In the genomic region with DNA sequence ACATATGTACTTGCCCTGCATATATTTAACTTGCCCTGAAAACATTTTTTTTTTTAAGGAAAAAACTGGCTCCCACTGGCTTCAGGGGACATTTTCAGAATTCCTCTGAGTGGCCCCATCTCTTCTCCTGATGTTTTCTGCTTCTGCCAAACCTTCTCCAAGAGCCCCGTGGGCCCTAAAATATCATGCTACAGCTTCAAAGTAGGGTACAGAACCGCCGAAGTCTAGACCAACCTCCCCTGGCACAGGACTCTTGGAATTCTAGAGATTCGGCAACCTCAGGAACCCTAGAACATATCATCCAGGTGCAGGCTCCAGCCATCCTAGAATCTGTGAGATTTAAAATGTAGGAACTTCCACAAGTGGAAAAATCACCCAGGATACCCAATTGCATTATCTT, we compare ENCODE assay signal across 28 mouse cellular contexts. TPM values are rescaled to one million over a fixed set of nuclear protein-coding genes. Genes with fewer than 3 reads are reported as not detected.
DNase-seq lines count a peak whose midpoint lies in the region; ATAC-seq and TF ChIP-seq lines count a peak whose summit lies in the region.
"Had no signal": no experiment of that assay in that cellular context is flagged by ENCODE, and none has a peak within 500 bp of the region (broad histone marks: within the 10 kb centered on the region; RNA-seq: fewer than 3 reads in every experiment).

No protein-coding gene starts in this region.

- 0 out of 2 replicates have a peak overlapping the region, but pooled peaks have one; percentile 25 for H3K4me2 ChIP-seq in hindbrain, postnatal 0 days (ENCODE audit: low read depth, low read length)
- no peak overlapping the region for H3K4me2 ChIP-seq in hindbrain, embryonic 12.5 days (replicated peaks)
- no peak overlapping the region for H3K4me2 ChIP-seq in neural tube, embryonic 13.5 days
- no peak overlapping the region for H3K4me2 ChIP-seq in intestine, postnatal 0 days (replicated peaks; ENCODE audit: low read depth)
- H3K4me2 ChIP-seq: heart, embryonic 15.5 days; kidney, embryonic 15.5 days; limb, embryonic 12.5 days; liver, embryonic 15.5 days; lung, embryonic 14.5 days; stomach, embryonic 15.5 days had no signal

- H3K4me1 ChIP-seq in hindbrain, postnatal 0 days (ENCODE audit: insufficient read depth, low read length), result peaks cover 9% of the 10 kb centered on the region; the same call in 1 of the 2 replicates
- peaks cover 13% of the 10 kb centered on the region for H3K4me1 ChIP-seq in hindbrain, embryonic 12.5 days
- peaks cover 42% of the 10 kb centered on the region for H3K4me1 ChIP-seq in neural tube, embryonic 13.5 days (replicated peaks)
- no peaks in the 10 kb centered on the region for H3K4me1 ChIP-seq in intestine, postnatal 0 days (replicated peaks; ENCODE audit: control insufficient read depth, insufficient read depth, low read length)
- H3K4me1 ChIP-seq: heart, embryonic 10.5 days; heart, embryonic 15.5 days; kidney, embryonic 15.5 days; limb, embryonic 12.5 days; liver, embryonic 15.5 days; stomach, embryonic 15.5 days had no signal

- H3K27me3 ChIP-seq in hindbrain, postnatal 0 days (ENCODE audit: insufficient read depth, low read length), result peaks cover 53% of the 10 kb centered on the region
- peaks cover 100% of the 10 kb centered on the region for H3K27me3 ChIP-seq in hindbrain, embryonic 12.5 days
- H3K27me3 ChIP-seq in neural tube, embryonic 13.5 days, result peaks cover 100% of the 10 kb centered on the region
- peaks cover 92% of the 10 kb centered on the region for H3K27me3 ChIP-seq in intestine, postnatal 0 days (replicated peaks; ENCODE audit: control insufficient read depth, insufficient read depth, low read length)

- ATAC-seq in cerebellum, adult (ENCODE audit: insufficient number of reproducible peaks, low FRiP score, low TSS enrichment), result no peak
- no peak for ATAC-seq in hindbrain, postnatal 0 days
- ATAC-seq in hindbrain, embryonic 12.5 days (ENCODE audit: low FRiP score), result no peak
- ATAC-seq in neural tube, embryonic 13.5 days (ENCODE audit: low read depth), result no peak
- ATAC-seq in intestine, postnatal 0 days, result no peak
- ATAC-seq: midbrain, embryonic 16.5 days had no signal

- H3K9me3 ChIP-seq in hindbrain, postnatal 0 days (ENCODE audit: low read length), result no peaks in the 10 kb centered on the region
- no peaks in the 10 kb centered on the region for H3K9me3 ChIP-seq in hindbrain, embryonic 12.5 days (replicated peaks)
- no peaks in the 10 kb centered on the region for H3K9me3 ChIP-seq in neural tube, embryonic 13.5 days
- no peaks in the 10 kb centered on the region for H3K9me3 ChIP-seq in intestine, postnatal 0 days (ENCODE audit: control insufficient read depth)
- H3K9me3 ChIP-seq: G1E; heart, embryonic 10.5 days; heart, embryonic 15.5 days; kidney, embryonic 15.5 days; limb, embryonic 12.5 days; liver, embryonic 15.5 days; stomach, embryonic 15.5 days had no signal

- no peaks in the 10 kb centered on the region for H3K36me3 ChIP-seq in hindbrain, postnatal 0 days (ENCODE audit: insufficient read depth, low read length)
- H3K36me3 ChIP-seq in hindbrain, embryonic 12.5 days, result no peaks in the 10 kb centered on the region
- no peaks in the 10 kb centered on the region for H3K36me3 ChIP-seq in neural tube, embryonic 13.5 days
- no peaks in the 10 kb centered on the region for H3K36me3 ChIP-seq in intestine, postnatal 0 days (ENCODE audit: control insufficient read depth, insufficient read depth)
- H3K36me3 ChIP-seq: G1E; heart, embryonic 15.5 days; kidney, embryonic 15.5 days; limb, embryonic 12.5 days; liver, embryonic 15.5 days; stomach, embryonic 15.5 days had no signal

- DNase-seq in cerebellum, adult 9-10 months, result peak; percentile 59
- no peak for DNase-seq in hindbrain, postnatal 0 days (ENCODE audit: low spot score)
- DNase-seq in neural tube, embryonic 10.5 days (ENCODE audit: extremely low spot score, low spot score), result no peak
- no peak for DNase-seq in retina, embryonic 14.5 days (ENCODE audit: low spot score)
- DNase-seq: adrenal gland, adult 8-10 months; gastrocnemius, postnatal 25 days; heart, adult 11 months; kidney, adult 18-20 months; kidney, postnatal 4 days; lung, embryonic 14.5 days; lung, postnatal 14 days; right cerebral cortex, postnatal 25 days had no signal

- TF ChIP-seq CTCF in hindbrain, postnatal 0 days (IDR thresholded peaks at IDR 0.05; ENCODE audit: low read depth), result no peak
- no peak for TF ChIP-seq CTCF in intestine, postnatal 0 days (IDR thresholded peaks at IDR 0.05; ENCODE audit: low read depth)

- no peak overlapping the region for H3K27ac ChIP-seq in hindbrain, postnatal 0 days
- no peak overlapping the region for H3K27ac ChIP-seq in hindbrain, embryonic 12.5 days
- peak overlapping the region; percentile 25; the same call in 1 of the 2 replicates for H3K27ac ChIP-seq in neural tube, embryonic 13.5 days (replicated peaks)
- H3K27ac ChIP-seq in intestine, postnatal 0 days (ENCODE audit: low read depth, low read length), result no peak overlapping the region
- H3K27ac ChIP-seq: heart, embryonic 10.5 days; heart, embryonic 15.5 days; kidney, embryonic 15.5 days; limb, embryonic 12.5 days; liver, embryonic 15.5 days; stomach, embryonic 15.5 days had no signal

- no peak overlapping the region for H3K9ac ChIP-seq in hindbrain, postnatal 0 days (replicated peaks; ENCODE audit: low read length)
- H3K9ac ChIP-seq in hindbrain, embryonic 12.5 days, result no peak overlapping the region
- no peak overlapping the region for H3K9ac ChIP-seq in neural tube, embryonic 13.5 days
- H3K9ac ChIP-seq in intestine, postnatal 0 days (ENCODE audit: low read depth, low read length), result no peak overlapping the region
- H3K9ac ChIP-seq: heart, embryonic 15.5 days; kidney, embryonic 15.5 days; limb, embryonic 12.5 days; liver, embryonic 15.5 days; lung, embryonic 14.5 days; stomach, embryonic 15.5 days had no signal

- no peak overlapping the region for H3K4me3 ChIP-seq in hindbrain, postnatal 0 days (ENCODE audit: low read length)
- H3K4me3 ChIP-seq in hindbrain, embryonic 12.5 days, result no peak overlapping the region
- no peak overlapping the region for H3K4me3 ChIP-seq in neural tube, embryonic 13.5 days
- H3K4me3 ChIP-seq in intestine, postnatal 0 days (ENCODE audit: low read depth, low read length), result no peak overlapping the region
- H3K4me3 ChIP-seq: erythroblast, embryonic 14.5 days; heart, embryonic 10.5 days; heart, embryonic 15.5 days; kidney, embryonic 15.5 days; limb, embryonic 12.5 days; liver, embryonic 15.5 days; stomach, embryonic 15.5 days had no signal

- WGBS in hindbrain, postnatal 0 days, result 10% methylated on average over 4 of the region's 4 CpGs
- 13% methylated on average over 4 of the region's 4 CpGs for WGBS in hindbrain, embryonic 12.5 days
- 11% methylated on average over 4 of the region's 4 CpGs for WGBS in neural tube, embryonic 13.5 days
- WGBS in intestine, postnatal 0 days, result 24% methylated on average over 4 of the region's 4 CpGs

RNA-seq across cellular contexts. Expression of a gene that starts 9.9 kb away (rescaled TPM):
- 87.0 and 93.2 TPM in 2 replicates for total RNA-seq in hindbrain, postnatal 0 days (2014; rRNA removed)
- 30.7 and 34.3 TPM in 2 replicates for polyA plus RNA-seq in hindbrain, postnatal 0 days (2015; fragmentation: Nextera tagmentation; extraction: Ambion mirVana)
- 7.2 and 10.2 TPM in 2 replicates for polyA plus RNA-seq in hindbrain, embryonic 12.5 days (2016; fragmentation: Nextera tagmentation; extraction: Ambion mirVana)
- polyA plus RNA-seq in neural tube, embryonic 13.5 days (2015; fragmentation: Nextera tagmentation; extraction: Ambion mirVana), result 26.4 and 27.0 TPM in 2 replicates
- 0.07 TPM in 1 of 2 replicates, not detected in the other for polyA plus RNA-seq in intestine, postnatal 0 days (2015; fragmentation: Nextera tagmentation; extraction: Ambion mirVana)
- total RNA-seq: adrenal gland, adult 8-10 months; common myeloid progenitor, adult 5-6 weeks; gastrocnemius, postnatal 25 days; heart, postnatal 25 days; liver, adult 2 months had no signal
- polyA plus RNA-seq: erythroblast, embryonic 14.5 days; G1E; heart, embryonic 10.5 days; heart, embryonic 15.5 days; kidney, embryonic 15.5 days; liver, adult 2 months; liver, embryonic 15.5 days; lung, embryonic 14.5 days had no signal

RNA-seq across cellular contexts. Expression of a gene that starts 28.7 kb away (rescaled TPM):
- total RNA-seq in hindbrain, postnatal 0 days (2014; rRNA removed), result 1.3 and 3.5 TPM in 2 replicates
- polyA plus RNA-seq in hindbrain, postnatal 0 days (2015; fragmentation: Nextera tagmentation; extraction: Ambion mirVana), result 18.0 and 19.1 TPM in 2 replicates
- 0.37 and 0.52 TPM in 2 replicates for polyA plus RNA-seq in hindbrain, embryonic 12.5 days (2016; fragmentation: Nextera tagmentation; extraction: Ambion mirVana)
- 1.7 and 2.1 TPM in 2 replicates for polyA plus RNA-seq in neural tube, embryonic 13.5 days (2015; fragmentation: Nextera tagmentation; extraction: Ambion mirVana)
- polyA plus RNA-seq in intestine, postnatal 0 days (2015; fragmentation: Nextera tagmentation; extraction: Ambion mirVana), result 99.5 and 102 TPM in 2 replicates
- total RNA-seq: common myeloid progenitor, adult 5-6 weeks; G1E had no signal
- polyA plus RNA-seq: G1E had no signal

RNA-seq across cellular contexts. Expression of a gene that starts 38.6 kb away (rescaled TPM):
- total RNA-seq in hindbrain, postnatal 0 days (2014; rRNA removed), result 44.0 and 52.4 TPM in 2 replicates
- 28.4 and 31.9 TPM in 2 replicates for polyA plus RNA-seq in hindbrain, postnatal 0 days (2015; fragmentation: Nextera tagmentation; extraction: Ambion mirVana)
- 49.0 and 50.0 TPM in 2 replicates for polyA plus RNA-seq in hindbrain, embryonic 12.5 days (2016; fragmentation: Nextera tagmentation; extraction: Ambion mirVana)
- polyA plus RNA-seq in neural tube, embryonic 13.5 days (2015; fragmentation: Nextera tagmentation; extraction: Ambion mirVana), result 39.7 and 41.1 TPM in 2 replicates
- 29.0 and 30.1 TPM in 2 replicates for polyA plus RNA-seq in intestine, postnatal 0 days (2015; fragmentation: Nextera tagmentation; extraction: Ambion mirVana)
